Mouse (Mus musculus): ENCODE data around the gene Hccs. TPM values are rescaled to one million over a fixed set of nuclear protein-coding genes. Genes with fewer than 3 reads are reported as not detected.
"Not testable (repeated sequence)": the region's sequence is repeated elsewhere in the genome, so short reads cannot be mapped to it uniquely, and the experiment has no call there.

Gene Hccs
- polyA plus RNA-seq (2016; fragmentation: Nextera tagmentation; extraction: Ambion mirVana), result 38.7 and 39.9 TPM in 2 replicates

DNA sequence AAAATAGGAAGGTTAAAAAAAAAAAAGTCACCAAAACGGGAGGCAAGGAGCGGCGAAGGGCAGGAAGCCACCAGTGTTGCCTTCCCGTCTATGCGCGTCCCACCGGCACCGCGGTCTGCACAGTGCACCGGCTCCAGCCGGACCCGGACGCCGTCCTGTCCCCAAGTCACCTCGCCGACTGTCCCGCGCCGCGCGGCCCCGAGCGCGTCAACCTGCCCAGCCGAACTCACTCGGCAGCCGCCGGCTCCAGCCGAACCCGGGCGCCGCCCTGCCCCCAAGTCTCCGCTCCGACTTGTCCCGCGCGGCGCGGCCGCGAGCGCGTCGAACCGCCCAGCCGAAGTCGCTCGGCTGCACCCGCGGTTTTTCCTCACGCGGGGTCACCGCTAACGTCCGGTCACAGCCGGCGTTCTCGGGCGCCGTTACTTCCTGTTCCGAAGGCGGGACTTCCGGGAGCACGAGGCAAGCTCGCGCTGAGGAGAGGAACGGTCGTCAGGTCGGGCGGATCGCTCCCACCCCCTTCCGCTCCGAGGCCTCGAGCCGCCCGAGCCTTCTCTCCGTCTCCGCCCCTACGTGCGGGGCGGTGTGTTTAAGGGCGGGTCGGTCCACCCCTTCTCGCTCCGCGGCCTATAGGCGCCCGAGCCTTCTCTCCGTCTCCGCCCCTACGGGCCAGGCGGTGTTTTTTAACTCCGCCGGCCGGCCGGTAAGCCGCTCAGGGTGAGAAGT lies at the start of gene Hccs:
Gene Hccs (minus strand): TSS at position 428 of the 723 bp plus-strand sequence.
- Histone ChIP-seq H3K27me3 (no peaks in the 10 kb centered on the region), H3K27ac (peak within 1 kb of the TSS; percentile 73), H3K9me3 (no peaks in the 10 kb centered on the region), H3K4me2 (replicated peaks) (peak within 1 kb of the TSS; percentile 49), H3K4me3 (peak within 1 kb of the TSS; percentile 55), H3K4me1 (no peaks in the 10 kb centered on the region), H3K36me3 (no peaks in the 10 kb centered on the region), H3K9ac (peak within 1 kb of the TSS; percentile 60)
- peak; percentile 99 for ATAC-seq (ENCODE audit: insufficient number of reproducible peaks, insufficient read depth, low FRiP score, low TSS enrichment)
- 24% methylated on average over 94 of the region's 97 CpGs for WGBS

DNA sequence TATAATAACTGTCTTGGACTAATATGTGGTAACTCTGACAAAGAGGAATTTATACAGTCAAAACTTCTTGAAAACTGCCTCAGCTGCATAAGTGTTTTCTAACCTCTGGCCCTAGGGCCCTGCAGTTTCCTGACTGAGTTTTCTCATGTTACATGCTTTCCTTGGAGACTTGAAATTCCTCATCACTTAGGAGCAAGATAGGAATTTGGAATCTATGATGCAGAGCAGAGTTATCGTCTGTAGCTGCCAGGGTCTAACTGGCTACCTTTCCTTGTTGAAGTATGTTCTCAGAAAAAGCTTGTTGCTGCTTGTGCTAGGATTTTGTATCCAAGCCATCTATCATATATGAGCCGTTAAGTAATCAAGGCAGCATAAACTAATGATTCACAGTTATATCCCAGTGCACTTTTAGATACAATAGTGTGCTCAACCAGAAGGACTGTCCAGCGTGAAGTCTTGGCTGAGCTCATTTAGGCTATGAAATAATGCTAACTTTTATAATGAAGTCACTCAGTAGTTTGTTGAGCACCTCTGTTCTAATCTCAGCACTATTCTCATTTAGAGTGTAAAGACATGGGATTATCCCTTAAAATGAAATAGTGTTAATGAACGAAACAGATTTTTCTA lies 37.1 kb upstream of the Hccs start:
- 65% methylated on average over 4 of the region's 4 CpGs for WGBS
- Histone ChIP-seq H3K4me1 (no peaks in the 10 kb centered on the region), H3K27ac (no peak overlapping the region), H3K4me3 (no peak overlapping the region), H3K27me3 (no peaks in the 10 kb centered on the region), H3K36me3 (no peaks in the 10 kb centered on the region), H3K9ac (no peak overlapping the region), H3K9me3 (no peaks in the 10 kb centered on the region), H3K4me2 (replicated peaks) (no peak overlapping the region)
- ATAC-seq (ENCODE audit: insufficient number of reproducible peaks, insufficient read depth, low FRiP score, low TSS enrichment), result no peak

GRCm38 (mm10) chrX:169338213-169338612 lies 18.0 kb upstream of the Hccs start:
- H3K9ac ChIP-seq, result no peak overlapping the region
- no peaks in the 10 kb centered on the region for H3K4me1 ChIP-seq
- no peaks in the 10 kb centered on the region; the same call in 1 of the 2 replicates for H3K27me3 ChIP-seq
- WGBS, result 79% methylated on average over 3 of the region's 3 CpGs
- no peak overlapping the region for H3K4me3 ChIP-seq
- no peak for ATAC-seq (ENCODE audit: insufficient number of reproducible peaks, insufficient read depth, low FRiP score, low TSS enrichment)
- no peaks in the 10 kb centered on the region for H3K9me3 ChIP-seq
- no peak overlapping the region for H3K27ac ChIP-seq
- no peak overlapping the region for H3K4me2 ChIP-seq (replicated peaks)
- no peaks in the 10 kb centered on the region for H3K36me3 ChIP-seq

GRCm38 (mm10) chrX:169337559-169337958 lies 17.4 kb upstream of the Hccs start:
- Histone ChIP-seq H3K9me3 (no peaks in the 10 kb centered on the region), H3K36me3 (no peaks in the 10 kb centered on the region), H3K27me3 (peaks cover 2% of the 10 kb centered on the region; the same call in 1 of the 2 replicates), H3K4me3 (no peak overlapping the region), H3K4me1 (no peaks in the 10 kb centered on the region), H3K4me2 (replicated peaks) (no peak overlapping the region), H3K9ac (no peak overlapping the region), H3K27ac (no peak overlapping the region)
- ATAC-seq (ENCODE audit: insufficient number of reproducible peaks, insufficient read depth, low FRiP score, low TSS enrichment), result no peak

- WGBS, result 32% methylated on average over 3 of the region's 3 CpGs
- Histone ChIP-seq H3K4me3 (no peak overlapping the region), H3K27ac (no peak overlapping the region), H3K9me3 (no peaks in the 10 kb centered on the region), H3K9ac (no peak overlapping the region), H3K4me1 (no peaks in the 10 kb centered on the region), H3K36me3 (no peaks in the 10 kb centered on the region), H3K4me2 (replicated peaks) (no peak overlapping the region), H3K27me3 (peaks cover 3% of the 10 kb centered on the region; the same call in 1 of the 2 replicates)
- ATAC-seq (ENCODE audit: insufficient number of reproducible peaks, insufficient read depth, low FRiP score, low TSS enrichment), result no peak
Measured at GRCm38 (mm10) chrX:169332264-169332663, 12.1 kb upstream of the Hccs start.

GRCm38 (mm10) chrX:169325929-169326595 lies 5.9 kb upstream of the Hccs start:
- Histone ChIP-seq H3K27me3 (no peaks in the 10 kb centered on the region), H3K36me3 (no peaks in the 10 kb centered on the region), H3K9me3 (no peaks in the 10 kb centered on the region), H3K4me3 (no peak overlapping the region), H3K9ac (no peak overlapping the region), H3K4me1 (no peaks in the 10 kb centered on the region), H3K4me2 (replicated peaks) (no peak overlapping the region), H3K27ac (no peak overlapping the region)
- no peak for ATAC-seq (ENCODE audit: insufficient number of reproducible peaks, insufficient read depth, low FRiP score, low TSS enrichment)
- WGBS, result 82% methylated on average over 3 of the region's 3 CpGs

GRCm38 (mm10) chrX:169320668-169321005 lies 465 bp upstream of the Hccs start:
- H3K9me3 ChIP-seq; ATAC-seq (ENCODE audit: insufficient number of reproducible peaks, insufficient read depth, low FRiP score, low TSS enrichment); H3K9ac ChIP-seq; H3K36me3 ChIP-seq; H3K27ac ChIP-seq; H3K4me1 ChIP-seq; H3K27me3 ChIP-seq: not testable (repeated sequence)
- Histone ChIP-seq H3K4me3 (peak overlapping the region; percentile 55), H3K4me2 (replicated peaks) (peak overlapping the region; percentile 31)
- WGBS, result 34% methylated on average over 15 of the region's 15 CpGs

DNA sequence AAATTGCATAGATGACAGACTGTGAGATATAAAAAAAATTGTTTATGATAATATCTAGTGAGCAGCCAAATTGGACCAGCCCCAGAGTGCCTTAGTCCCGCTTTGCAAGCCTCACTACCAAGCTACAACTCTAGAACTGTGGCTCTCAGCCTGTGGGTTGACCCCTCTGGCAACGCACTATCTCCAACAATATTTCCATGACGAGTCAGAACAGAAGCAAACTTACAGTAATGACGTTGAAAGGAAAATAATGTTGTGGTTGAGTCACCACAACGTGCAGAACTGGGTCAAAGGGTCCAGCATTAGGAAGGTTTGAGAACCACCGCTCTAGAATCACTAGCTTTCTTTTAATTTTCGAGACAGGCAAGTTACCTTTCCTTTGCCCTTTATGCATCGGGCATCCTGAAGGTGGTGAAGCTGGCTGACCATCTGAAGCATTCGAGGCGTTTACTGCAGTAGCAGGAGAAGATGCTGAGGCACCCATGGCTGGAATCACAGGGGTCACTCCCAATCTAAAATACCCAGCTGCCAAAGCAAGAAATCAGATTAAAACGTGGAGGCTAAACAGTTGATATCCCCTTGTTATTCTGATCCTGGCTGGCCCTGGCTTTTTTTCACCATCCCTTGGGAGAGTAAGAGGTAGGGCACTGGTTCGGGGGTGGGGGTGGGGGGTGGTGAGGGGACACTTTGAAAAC lies 959 bp downstream of the Hccs start:
- Histone ChIP-seq H3K9me3 (no peaks in the 10 kb centered on the region), H3K4me1 (no peaks in the 10 kb centered on the region), H3K4me2 (replicated peaks) (peak overlapping the region; percentile 49), H3K27me3 (no peaks in the 10 kb centered on the region), H3K4me3 (peak overlapping the region; percentile 55), H3K27ac (no peak overlapping the region), H3K9ac (peak overlapping the region; percentile 60), H3K36me3 (no peaks in the 10 kb centered on the region)
- 60% methylated on average over 12 of the region's 12 CpGs for WGBS
- ATAC-seq (ENCODE audit: insufficient number of reproducible peaks, insufficient read depth, low FRiP score, low TSS enrichment), result no peak

- Histone ChIP-seq H3K27me3 (no peaks in the 10 kb centered on the region), H3K4me1 (no peaks in the 10 kb centered on the region), H3K9me3 (no peaks in the 10 kb centered on the region), H3K4me2 (replicated peaks) (no peak overlapping the region), H3K27ac (no peak overlapping the region), H3K36me3 (no peaks in the 10 kb centered on the region), H3K4me3 (no peak overlapping the region), H3K9ac (no peak overlapping the region)
- ATAC-seq (ENCODE audit: insufficient number of reproducible peaks, insufficient read depth, low FRiP score, low TSS enrichment), result no peak
- 88% methylated on average over 3 of the region's 3 CpGs for WGBS
Measured at GRCm38 (mm10) chrX:169308559-169308958, 11.6 kb downstream of the Hccs start.

- WGBS, result 45% methylated on average over 3 of the region's 3 CpGs
- Histone ChIP-seq H3K27ac (no peak overlapping the region), H3K36me3 (no peaks in the 10 kb centered on the region), H3K27me3 (no peaks in the 10 kb centered on the region; the same call in 1 of the 2 replicates), H3K9ac (no peak overlapping the region), H3K9me3 (no peaks in the 10 kb centered on the region), H3K4me2 (replicated peaks) (no peak overlapping the region), H3K4me1 (no peaks in the 10 kb centered on the region), H3K4me3 (no peak overlapping the region)
- no peak for ATAC-seq (ENCODE audit: insufficient number of reproducible peaks, insufficient read depth, low FRiP score, low TSS enrichment)
Measured at GRCm38 (mm10) chrX:169303945-169304344, 16.2 kb downstream of the Hccs start.

DNA sequence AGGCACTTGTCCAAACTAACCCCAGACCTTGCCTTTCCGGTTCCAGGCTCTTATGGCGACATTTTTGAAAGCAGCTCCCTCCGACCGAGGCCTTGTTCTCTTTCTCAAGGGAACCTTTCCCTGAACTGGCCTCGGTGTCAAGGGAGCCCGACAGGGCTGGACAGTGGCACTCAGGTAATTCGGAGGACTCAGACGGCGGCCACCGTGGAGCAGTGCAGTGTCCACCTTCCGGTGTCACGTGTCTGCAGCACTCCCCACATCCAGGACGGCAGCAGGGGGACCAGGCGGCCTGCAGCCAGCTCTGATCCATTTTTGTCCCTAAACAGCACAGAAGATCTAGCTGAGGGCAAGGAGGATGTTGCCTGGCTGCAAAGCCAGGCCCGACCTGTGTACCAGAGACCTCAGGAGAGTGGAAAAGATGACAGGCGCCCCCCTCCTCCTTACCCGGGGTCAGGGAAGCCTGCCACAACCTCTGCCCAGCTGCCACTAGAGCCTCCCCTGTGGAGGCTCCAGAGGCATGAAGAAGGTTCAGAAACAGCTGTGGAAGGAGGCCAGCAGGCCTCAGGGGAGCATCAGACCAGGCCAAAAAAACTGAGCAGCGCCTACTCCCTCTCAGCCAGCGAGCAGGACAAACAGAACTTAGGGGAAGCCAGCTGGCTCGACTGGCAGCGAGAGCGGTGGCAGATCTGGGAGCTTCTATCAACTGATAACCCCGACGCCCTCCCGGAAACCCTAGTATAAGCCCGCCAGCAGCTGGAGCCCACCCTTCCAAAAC lies 17.7 kb downstream of the Hccs start:
- 64% methylated on average over 26 of the region's 26 CpGs for WGBS
- Histone ChIP-seq H3K4me1 (no peaks in the 10 kb centered on the region), H3K27ac (no peak overlapping the region), H3K36me3 (no peaks in the 10 kb centered on the region), H3K4me3 (no peak overlapping the region), H3K9me3 (no peaks in the 10 kb centered on the region), H3K27me3 (no peaks in the 10 kb centered on the region; the same call in 1 of the 2 replicates), H3K4me2 (replicated peaks) (no peak overlapping the region), H3K9ac (no peak overlapping the region)
- ATAC-seq (ENCODE audit: insufficient number of reproducible peaks, insufficient read depth, low FRiP score, low TSS enrichment), result no peak

Measured in embryonic facial prominence, embryonic 12.5 days (tissue).